Mouse (Mus musculus) midbrain, embryonic 12.5 days (tissue): ENCODE data around the gene 4933406M09Rik. TPM values are rescaled to one million over a fixed set of nuclear protein-coding genes. Genes with fewer than 3 reads are reported as not detected.
A peak's percentile ranks its signal among the peaks of the same experiment; 100 is the strongest.

ENCODE experiments used
- ATAC-seq: fragments of 200-750 bp; cut with Nextera tagmentation; 2 replicates; pipeline ENCODE4 v1.8.0; 2017; ENCODE audit warnings: low read depth, moderate TSS enrichment, moderate library complexity; ENCODE audit not compliant: low FRiP score
- H3K27ac ChIP-seq: fragments of 300-500 bp; sonication (generic); replicated peaks from 2 replicates; pipeline ENCODE4 v1.5.1; 2016; ENCODE audit warnings: mild to moderate bottlenecking
- H3K27me3 ChIP-seq: fragments of 300-500 bp; sonication (generic); 2 replicates; pipeline ENCODE4 v1.6.1; 2016; ENCODE audit warnings: mild to moderate bottlenecking
- H3K36me3 ChIP-seq: fragments of 300-500 bp; sonication (generic); 2 replicates; pipeline ENCODE4 v1.6.1; 2016
- H3K4me1 ChIP-seq: fragments of 300-500 bp; sonication (generic); 2 replicates; pipeline ENCODE4 v1.6.1; 2016
- H3K4me2 ChIP-seq: fragments of 300-500 bp; sonication (generic); replicated peaks from 2 replicates; pipeline ENCODE4 v1.6.1; 2016; ENCODE audit warnings: mild to moderate bottlenecking, moderate library complexity
- H3K4me3 ChIP-seq: fragments of 300-500 bp; sonication (generic); 2 replicates; pipeline ENCODE4 v1.5.1; 2016; ENCODE audit warnings: mild to moderate bottlenecking
- H3K9ac ChIP-seq: fragments of 300-500 bp; sonication (generic); replicated peaks from 2 replicates; pipeline ENCODE4 v1.6.1; 2016; ENCODE audit warnings: mild to moderate bottlenecking, moderate library complexity
- H3K9me3 ChIP-seq: fragments of 300-500 bp; sonication (generic); 2 replicates; pipeline ENCODE4 v1.6.1; 2016; ENCODE audit warnings: mild to moderate bottlenecking
- WGBS: fragments of 180-500 bp; shearing (Covaris S2); methylation state at CpG from one replicate; pipeline ENCODE4 v1.1.7; 2016; 5-methylcytosine and 5-hydroxymethylcytosine counted together
- polyA plus RNA-seq: library from polyadenylated mRNA; unstranded; fragments of >200 nt; fragmentation: Nextera tagmentation; extraction: Ambion mirVana; gene quantifications from 2 replicates; pipeline ENCODE4 v1.2.1, GENCODE M21; 2016

The 4933406M09Rik gene
- polyA plus RNA-seq, 1 experiment from 2014 or later, result not detected

- H3K4me3 ChIP-seq, result peak overlapping the region; percentile 20; the same call in 1 of the 2 replicates
- 0 out of 2 replicates have a peak, but pooled peaks cover 5% of the 10 kb centered on the region for H3K27me3 ChIP-seq
- no peak for ATAC-seq
- H3K4me2 ChIP-seq, result peak overlapping the region; percentile 47
- peaks cover 6% of the 10 kb centered on the region; the same call in 1 of the 2 replicates for H3K4me1 ChIP-seq
- no peak overlapping the region for H3K27ac ChIP-seq
- H3K36me3 ChIP-seq, result no peaks in the 10 kb centered on the region
- H3K9me3 ChIP-seq, result no peaks in the 10 kb centered on the region
- H3K9ac ChIP-seq, result no peak overlapping the region
- 16% methylated on average over 19 of the region's 19 CpGs for WGBS
These were observed 3.7 kb upstream of the 4933406M09Rik start for GRCm38 (mm10) chr1:134381795-134382625.

- no peaks in the 10 kb centered on the region for H3K9me3 ChIP-seq
- H3K9ac ChIP-seq, result no peak overlapping the region
- H3K27ac ChIP-seq, result no peak overlapping the region
- no peak overlapping the region for H3K4me3 ChIP-seq
- H3K4me2 ChIP-seq, result no peak overlapping the region
- H3K27me3 ChIP-seq, result 0 out of 2 replicates have a peak, but pooled peaks cover 5% of the 10 kb centered on the region
- ATAC-seq, result no peak
- 84% methylated on average over 4 of the region's 4 CpGs for WGBS
- peaks cover 6% of the 10 kb centered on the region; the same call in 1 of the 2 replicates for H3K4me1 ChIP-seq
- H3K36me3 ChIP-seq, result no peaks in the 10 kb centered on the region
These were observed 1.2 kb upstream of the 4933406M09Rik start for GRCm38 (mm10) chr1:134384581-134384980.

GRCm38 (mm10) chr1:134385176-134385575, 564 bp upstream of the 4933406M09Rik start:
- Histone ChIP-seq H3K9ac (no peak overlapping the region), H3K4me2 (no peak overlapping the region), H3K27me3 (0 out of 2 replicates have a peak, but pooled peaks cover 4% of the 10 kb centered on the region), H3K4me3 (no peak overlapping the region), H3K9me3 (no peaks in the 10 kb centered on the region), H3K36me3 (no peaks in the 10 kb centered on the region), H3K27ac (no peak overlapping the region), H3K4me1 (peaks cover 6% of the 10 kb centered on the region; the same call in 1 of the 2 replicates)
- no peak for ATAC-seq

- no peak for ATAC-seq
- Histone ChIP-seq H3K27me3 (no peaks in the 10 kb centered on the region), H3K9me3 (no peaks in the 10 kb centered on the region), H3K27ac (no peak overlapping the region), H3K9ac (no peak overlapping the region), H3K36me3 (no peaks in the 10 kb centered on the region), H3K4me2 (no peak overlapping the region), H3K4me3 (no peak overlapping the region), H3K4me1 (no peaks in the 10 kb centered on the region)
- WGBS, result 53% methylated on average over 5 of the region's 5 CpGs
These were observed 8.1 kb downstream of the 4933406M09Rik start for GRCm38 (mm10) chr1:134393827-134394226.

- Histone ChIP-seq H3K27ac (no peak overlapping the region), H3K36me3 (no peaks in the 10 kb centered on the region), H3K4me1 (no peaks in the 10 kb centered on the region), H3K9ac (no peak overlapping the region), H3K4me2 (no peak overlapping the region), H3K27me3 (no peaks in the 10 kb centered on the region), H3K9me3 (no peaks in the 10 kb centered on the region), H3K4me3 (no peak overlapping the region)
- ATAC-seq, result no peak
- 86% methylated on average over 12 of the region's 12 CpGs for WGBS
These were observed 12.5 kb downstream of the 4933406M09Rik start for GRCm38 (mm10) chr1:134398210-134398609.

GRCm38 (mm10) chr1:134399735-134400134, 14.0 kb downstream of the 4933406M09Rik start:
- H3K4me2 ChIP-seq, result no peak overlapping the region
- H3K27ac ChIP-seq, result no peak overlapping the region
- 51% methylated on average over 5 of the region's 5 CpGs for WGBS
- H3K4me1 ChIP-seq, result no peaks in the 10 kb centered on the region
- no peak overlapping the region for H3K9ac ChIP-seq
- ATAC-seq, result no peak
- no peaks in the 10 kb centered on the region for H3K36me3 ChIP-seq
- H3K27me3 ChIP-seq, result no peaks in the 10 kb centered on the region
- no peaks in the 10 kb centered on the region for H3K9me3 ChIP-seq
- no peak overlapping the region for H3K4me3 ChIP-seq

GRCm38 (mm10) chr1:134405509-134406413, 20.0 kb downstream of the 4933406M09Rik start, which contains the start of gene Cyb5r1:
Gene Cyb5r1 (plus strand): TSS chr1:134405559.
- ATAC-seq, result peak; percentile 99
- Histone ChIP-seq H3K9ac (peak within 1 kb of the TSS; percentile 63), H3K4me2 (peak within 1 kb of the TSS; percentile 88), H3K4me3 (peak within 1 kb of the TSS; percentile 65), H3K27ac (0 out of 2 replicates have a peak within 1 kb of the TSS, but pooled peaks have one; percentile 36), H3K36me3 (peaks cover 23% of the 10 kb centered on the region), H3K27me3 (peaks cover 5% of the 10 kb centered on the region; the same call in 1 of the 2 replicates), H3K9me3 (no peaks in the 10 kb centered on the region), H3K4me1 (peaks cover 10% of the 10 kb centered on the region)
- 2% methylated on average over 43 of the region's 43 CpGs for WGBS

GRCm38 (mm10) chr1:134406414-134406771, 20.7 kb downstream of the 4933406M09Rik start:
- ATAC-seq, result peak; percentile 31; the same call in 1 of the 2 replicates
- Histone ChIP-seq H3K9me3 (no peaks in the 10 kb centered on the region), H3K27me3 (peaks cover 5% of the 10 kb centered on the region; the same call in 1 of the 2 replicates), H3K36me3 (peaks cover 29% of the 10 kb centered on the region), H3K9ac (peak overlapping the region; percentile 63), H3K4me3 (peak overlapping the region; percentile 65), H3K4me2 (peak overlapping the region; percentile 88), H3K27ac (no peak overlapping the region), H3K4me1 (peaks cover 10% of the 10 kb centered on the region)
- 30% methylated on average over 8 of the region's 8 CpGs for WGBS

- H3K27me3 ChIP-seq, result peaks cover 5% of the 10 kb centered on the region; the same call in 1 of the 2 replicates
- WGBS, result 76% methylated on average over 8 of the region's 8 CpGs
These were observed 22.3 kb downstream of the 4933406M09Rik start for GRCm38 (mm10) chr1:134408080-134408479.

GRCm38 (mm10) chr1:134411706-134412629, 26.2 kb downstream of the 4933406M09Rik start:
- Histone ChIP-seq H3K4me2 (no peak overlapping the region), H3K9ac (no peak overlapping the region), H3K4me3 (no peak overlapping the region), H3K36me3 (peaks cover 29% of the 10 kb centered on the region), H3K27me3 (peaks cover under 1% of the 10 kb centered on the region; the same call in 1 of the 2 replicates), H3K27ac (no peak overlapping the region), H3K9me3 (no peaks in the 10 kb centered on the region), H3K4me1 (peaks cover 21% of the 10 kb centered on the region)
- 97% methylated on average over 9 of the region's 9 CpGs for WGBS
- ATAC-seq, result no peak

More at GRCm38 (mm10) chr1:134408080-134408479, 22.3 kb downstream of the 4933406M09Rik start:
- no peak overlapping the region for H3K27ac ChIP-seq
- H3K9ac ChIP-seq, result no peak overlapping the region
- no peaks in the 10 kb centered on the region for H3K9me3 ChIP-seq
- no peak overlapping the region for H3K4me3 ChIP-seq
- ATAC-seq, result no peak
- no peak overlapping the region for H3K4me2 ChIP-seq
- H3K36me3 ChIP-seq, result peaks cover 29% of the 10 kb centered on the region
- H3K4me1 ChIP-seq, result peaks cover 10% of the 10 kb centered on the region

- Histone ChIP-seq H3K4me2 (no peak overlapping the region), H3K9me3 (no peaks in the 10 kb centered on the region), H3K4me1 (peaks cover 32% of the 10 kb centered on the region), H3K36me3 (peaks cover 24% of the 10 kb centered on the region; the same call in 1 of the 2 replicates), H3K27me3 (no peaks in the 10 kb centered on the region), H3K9ac (no peak overlapping the region), H3K4me3 (no peak overlapping the region), H3K27ac (no peak overlapping the region)
- WGBS, result 47% methylated on average over 2 of the region's 2 CpGs
- no peak for ATAC-seq
These were observed 28.3 kb downstream of the 4933406M09Rik start for GRCm38 (mm10) chr1:134414038-134414437.
